Mouse (Mus musculus): ENCODE results near the gene BC030867.

DNA sequence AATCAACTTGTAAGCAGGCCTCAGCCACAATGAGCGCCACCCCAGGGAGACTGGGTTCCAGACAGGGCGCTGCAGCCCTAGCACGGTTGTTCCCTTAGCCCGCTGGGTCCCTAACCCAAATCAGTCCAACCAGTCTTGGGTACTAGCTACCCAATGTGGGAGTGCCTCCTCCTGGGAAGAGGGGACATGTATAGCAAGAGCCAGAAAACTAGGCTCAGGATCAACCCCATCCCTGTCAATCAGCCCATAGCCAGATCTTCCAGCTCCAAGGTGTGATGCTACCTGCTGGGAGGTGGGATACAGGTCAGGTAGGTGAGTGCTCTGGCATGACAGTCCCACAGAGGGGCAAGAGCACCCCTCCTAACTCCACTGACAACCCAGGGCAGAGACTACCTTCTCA is 41.5 kb downstream of the BC030867 start:
- TF ChIP-seq POLR2A (IDR thresholded peaks at IDR 0.05; ENCODE audit: borderline replicate concordance, low read depth, low read length) (no peak), CTCF (IDR thresholded peaks at IDR 0.05; ENCODE audit: low read depth, low read length) (no peak)

Data from bone marrow macrophage, adult 2 months (primary cell).